Mouse (Mus musculus) small intestine, adult 2 months (tissue): ENCODE data around the gene Tcp11l2.

ENCODE experiments used
- CTCF ChIP-seq: fragments of 200-500 bp; IDR thresholded peaks from 2 replicates; pipeline ENCODE4 v1.5.1; 2012; ENCODE audit warnings: low read depth, mild to moderate bottlenecking, control low read depth, inconsistent platforms, low read length, moderate library complexity, mixed read lengths; ENCODE audit not compliant: insufficient replicate concordance, insufficient read length; ENCODE audit errors: extremely low read depth
- POLR2A ChIP-seq: fragments of 200-500 bp; IDR thresholded peaks from 2 replicates; pipeline ENCODE4 v1.6.1; 2012; ENCODE audit warnings: low read depth, mild to moderate bottlenecking, control low read depth, inconsistent platforms, low read length, moderate library complexity

DNA sequence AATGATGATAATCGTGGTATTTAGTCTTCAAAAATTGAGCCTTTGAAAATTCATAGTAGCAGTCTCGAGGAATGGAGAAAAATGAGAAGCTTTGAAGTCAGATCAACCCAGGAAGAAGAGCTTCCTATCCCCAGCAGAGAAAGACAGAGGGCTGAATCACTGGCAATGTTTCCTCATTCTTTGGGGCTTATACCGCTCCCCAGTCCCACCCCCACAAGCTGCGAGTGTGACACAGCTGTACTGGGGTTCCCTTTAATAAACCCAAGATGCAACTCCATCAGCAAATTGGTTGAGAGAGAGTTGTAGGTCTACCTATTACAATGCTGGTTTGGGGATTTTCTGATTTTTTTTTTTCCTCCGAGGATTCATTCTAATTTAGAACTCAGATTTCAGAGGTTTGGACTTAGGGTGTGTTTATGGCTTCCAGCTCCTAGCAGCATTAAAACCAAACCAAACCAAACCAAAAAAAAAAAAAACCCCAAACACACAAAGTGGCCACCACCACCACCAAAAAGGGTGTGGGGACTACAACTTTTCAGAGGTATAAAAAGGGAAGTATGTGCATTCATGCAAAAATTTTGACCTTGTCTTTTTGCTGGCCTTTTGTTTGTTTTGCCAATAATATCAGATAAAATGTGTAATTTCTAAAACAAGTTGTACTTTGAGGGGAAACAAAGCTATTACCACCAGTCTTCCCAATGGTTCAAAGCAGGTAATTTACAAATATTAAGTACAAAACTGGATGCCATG, 2.6 kb upstream of the Tcp11l2 start:
- TF ChIP-seq CTCF (no peak), POLR2A (no peak)
